Mouse (Mus musculus): ENCODE data around the gene Slc25a19. TPM values are rescaled to one million over a fixed set of nuclear protein-coding genes. Genes with fewer than 3 reads are reported as not detected.

Slc25a19 gene
- polyA plus RNA-seq, 1 experiment from 2014 or later: 42.1 TPM

DNA sequence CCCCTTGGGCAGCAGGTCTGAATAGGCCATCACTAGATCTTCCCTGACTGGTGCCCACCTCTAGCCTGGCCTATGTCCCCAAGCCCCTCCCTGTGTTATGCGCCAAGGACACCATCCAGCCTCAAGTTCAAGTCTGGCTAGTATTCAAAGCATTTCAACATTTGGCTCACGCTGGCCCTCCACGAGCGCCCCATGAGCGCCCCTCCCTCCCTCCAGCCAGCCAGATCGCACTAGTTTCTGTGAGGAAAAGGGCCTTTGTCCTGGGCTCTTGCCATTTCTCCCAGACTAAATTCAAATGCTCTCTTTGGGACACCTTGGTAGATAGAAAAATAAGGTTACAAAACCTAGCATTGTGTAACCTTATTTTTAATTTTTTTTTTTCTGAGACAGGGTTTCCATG, 12.2 kb downstream of the Slc25a19 start:
- no peaks in the 10 kb centered on the region for H3K9me3 ChIP-seq (replicated peaks)
- H3K4me3 ChIP-seq: no peak overlapping the region
- H3K27ac ChIP-seq (ENCODE audit: poor library complexity, severe bottlenecking): no peak overlapping the region
- H3K27me3 ChIP-seq (replicated peaks): no peaks in the 10 kb centered on the region
- ATAC-seq (ENCODE audit: insufficient number of reproducible peaks, low FRiP score): no peak
- H3K4me1 ChIP-seq (replicated peaks): peaks cover 39% of the 10 kb centered on the region
- 85% methylated on average over 6 of the region's 6 CpGs for WGBS
- H3K4me2 ChIP-seq: no peak overlapping the region
- peaks cover 56% of the 10 kb centered on the region for H3K36me3 ChIP-seq
- 0 out of 2 replicates have a peak overlapping the region, but pooled peaks have one; percentile 27 for H3K9ac ChIP-seq

- Histone ChIP-seq H3K9ac (0 out of 2 replicates have a peak overlapping the region, but pooled peaks have one; percentile 27), H3K27me3 (replicated peaks) (no peaks in the 10 kb centered on the region), H3K4me2 (no peak overlapping the region; the same call in 1 of the 2 replicates), H3K4me1 (replicated peaks) (peaks cover 39% of the 10 kb centered on the region), H3K36me3 (peaks cover 50% of the 10 kb centered on the region), H3K27ac (ENCODE audit: poor library complexity, severe bottlenecking) (peak overlapping the region; percentile 10), H3K4me3 (no peak overlapping the region), H3K9me3 (replicated peaks) (no peaks in the 10 kb centered on the region)
- ATAC-seq (ENCODE audit: insufficient number of reproducible peaks, low FRiP score): no peak
- WGBS: 70% methylated on average over 15 of the region's 15 CpGs
Measured at GRCm38 (mm10) chr11:115615108-115615825, 12.8 kb downstream of the Slc25a19 start.

- Histone ChIP-seq H3K4me3 (no peak overlapping the region), H3K27me3 (replicated peaks) (no peaks in the 10 kb centered on the region), H3K27ac (ENCODE audit: poor library complexity, severe bottlenecking) (peak overlapping the region; percentile 10; the same call in 1 of the 2 replicates), H3K9ac (0 out of 2 replicates have a peak overlapping the region, but pooled peaks have one; percentile 32), H3K4me2 (no peak overlapping the region; the same call in 1 of the 2 replicates), H3K36me3 (peaks cover 48% of the 10 kb centered on the region), H3K4me1 (replicated peaks) (peaks cover 39% of the 10 kb centered on the region), H3K9me3 (replicated peaks) (no peaks in the 10 kb centered on the region)
- no peak for ATAC-seq (ENCODE audit: insufficient number of reproducible peaks, low FRiP score)
- WGBS: 78% methylated on average over 10 of the region's 10 CpGs
Measured at GRCm38 (mm10) chr11:115614346-115615107, 13.6 kb downstream of the Slc25a19 start.

GRCm38 (mm10) chr11:115613138-115613945, 14.8 kb downstream of the Slc25a19 start:
- WGBS: under 1% methylated on average over 16 of the region's 16 CpGs
- Histone ChIP-seq H3K27me3 (replicated peaks) (no peaks in the 10 kb centered on the region), H3K4me3 (peak overlapping the region; percentile 61), H3K27ac (ENCODE audit: poor library complexity, severe bottlenecking) (peak overlapping the region; percentile 94), H3K36me3 (peaks cover 49% of the 10 kb centered on the region), H3K9me3 (replicated peaks) (no peaks in the 10 kb centered on the region), H3K9ac (peak overlapping the region; percentile 83), H3K4me1 (replicated peaks) (peaks cover 39% of the 10 kb centered on the region), H3K4me2 (peak overlapping the region; percentile 84)
- no peak for ATAC-seq (ENCODE audit: insufficient number of reproducible peaks, low FRiP score)

- H3K36me3 ChIP-seq: peaks cover 51% of the 10 kb centered on the region
- H3K9me3 ChIP-seq (replicated peaks): no peaks in the 10 kb centered on the region
- peak within 1 kb of the TSS; percentile 61 for H3K4me3 ChIP-seq
- WGBS: under 1% methylated on average over 80 of the region's 80 CpGs
- H3K9ac ChIP-seq: peak within 1 kb of the TSS; percentile 83
- H3K4me2 ChIP-seq: peak within 1 kb of the TSS; percentile 84
- H3K4me1 ChIP-seq (replicated peaks): peaks cover 39% of the 10 kb centered on the region
- no peaks in the 10 kb centered on the region for H3K27me3 ChIP-seq (replicated peaks)
- ATAC-seq (ENCODE audit: insufficient number of reproducible peaks, low FRiP score): peak; percentile 87
- peak within 1 kb of the TSS; percentile 94 for H3K27ac ChIP-seq (ENCODE audit: poor library complexity, severe bottlenecking)
Measured at GRCm38 (mm10) chr11:115612410-115613137, 15.5 kb downstream of the Slc25a19 start, which contains the start of gene Mif4gd. Gene Mif4gd (minus strand): TSS chr11:115612969.

GRCm38 (mm10) chr11:115612059-115612409, 16.1 kb downstream of the Slc25a19 start:
- WGBS: under 1% methylated on average over 13 of the region's 13 CpGs
- Histone ChIP-seq H3K4me1 (replicated peaks) (peaks cover 37% of the 10 kb centered on the region), H3K27me3 (replicated peaks) (no peaks in the 10 kb centered on the region), H3K9me3 (replicated peaks) (no peaks in the 10 kb centered on the region), H3K36me3 (peaks cover 51% of the 10 kb centered on the region), H3K4me2 (peak overlapping the region; percentile 84), H3K9ac (peak overlapping the region; percentile 83), H3K4me3 (peak overlapping the region; percentile 61), H3K27ac (ENCODE audit: poor library complexity, severe bottlenecking) (peak overlapping the region; percentile 94; the same call in 1 of the 2 replicates)
- ATAC-seq (ENCODE audit: insufficient number of reproducible peaks, low FRiP score): peak; percentile 27; the same call in 1 of the 2 replicates

DNA sequence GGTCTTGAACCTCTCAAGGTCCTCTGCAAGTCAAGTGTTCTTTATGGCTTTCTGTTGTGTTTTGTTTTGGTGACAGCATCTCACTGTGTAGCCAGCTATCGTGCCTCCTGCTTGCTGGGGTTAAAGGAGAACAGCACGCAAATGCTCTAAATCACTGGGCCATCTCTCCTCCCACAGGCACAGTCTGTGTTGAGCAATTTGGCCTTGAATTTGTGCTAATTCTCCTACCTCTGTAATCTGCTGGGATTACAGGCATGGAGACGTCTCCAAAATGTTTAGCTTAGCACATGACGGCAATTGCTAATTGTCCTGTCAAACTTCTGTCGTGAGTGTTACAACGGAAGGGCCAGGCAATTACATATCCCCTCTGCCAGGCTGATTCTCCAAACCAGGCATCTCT, 16.9 kb downstream of the Slc25a19 start:
- H3K27me3 ChIP-seq (replicated peaks): no peaks in the 10 kb centered on the region
- no peak overlapping the region for H3K4me3 ChIP-seq
- no peak for ATAC-seq (ENCODE audit: insufficient number of reproducible peaks, low FRiP score)
- peaks cover 34% of the 10 kb centered on the region for H3K4me1 ChIP-seq (replicated peaks)
- peak overlapping the region; percentile 84; the same call in 1 of the 2 replicates for H3K4me2 ChIP-seq
- 79% methylated on average over 6 of the region's 6 CpGs for WGBS
- H3K36me3 ChIP-seq: peaks cover 53% of the 10 kb centered on the region
- H3K27ac ChIP-seq (ENCODE audit: poor library complexity, severe bottlenecking): no peak overlapping the region
- H3K9me3 ChIP-seq (replicated peaks): no peaks in the 10 kb centered on the region
- H3K9ac ChIP-seq: no peak overlapping the region

GRCm38 (mm10) chr11:115609576-115609975, 18.5 kb downstream of the Slc25a19 start:
- 65% methylated on average over 3 of the region's 3 CpGs for WGBS
- Histone ChIP-seq H3K27me3 (replicated peaks) (no peaks in the 10 kb centered on the region), H3K9me3 (replicated peaks) (no peaks in the 10 kb centered on the region), H3K9ac (0 out of 2 replicates have a peak overlapping the region, but pooled peaks have one; percentile 17), H3K27ac (ENCODE audit: poor library complexity, severe bottlenecking) (no peak overlapping the region), H3K4me1 (replicated peaks) (peaks cover 31% of the 10 kb centered on the region), H3K4me3 (no peak overlapping the region), H3K4me2 (no peak overlapping the region), H3K36me3 (peaks cover 53% of the 10 kb centered on the region)
- ATAC-seq (ENCODE audit: insufficient number of reproducible peaks, low FRiP score): no peak

GRCm38 (mm10) chr11:115608421-115609399, 19.4 kb downstream of the Slc25a19 start:
- Histone ChIP-seq H3K4me2 (no peak overlapping the region), H3K36me3 (peaks cover 50% of the 10 kb centered on the region), H3K9ac (no peak overlapping the region), H3K9me3 (replicated peaks) (no peaks in the 10 kb centered on the region), H3K27ac (ENCODE audit: poor library complexity, severe bottlenecking) (no peak overlapping the region), H3K27me3 (replicated peaks) (no peaks in the 10 kb centered on the region), H3K4me1 (replicated peaks) (peaks cover 24% of the 10 kb centered on the region), H3K4me3 (no peak overlapping the region)
- WGBS: 82% methylated on average over 23 of the region's 23 CpGs
- ATAC-seq (ENCODE audit: insufficient number of reproducible peaks, low FRiP score): no peak

All from heart, embryonic 12.5 days (tissue).